Mouse (Mus musculus) kidney, embryonic 15.5 days (tissue): Measurements from ENCODE around the gene Eif3d. TPM values are rescaled to one million over a fixed set of nuclear protein-coding genes. Genes with fewer than 3 reads are reported as not detected.

Experiments
- ATAC-seq: fragments of 200-750 bp; cut with Nextera tagmentation; replicated peaks from 2 replicates; pipeline ENCODE4 v1.8.0; 2017; ENCODE audit warnings: moderate TSS enrichment; ENCODE audit not compliant: low FRiP score
- H3K27ac ChIP-seq: fragments of 300-500 bp; sonication (generic); 2 replicates; pipeline ENCODE4 v1.5.1; 2015; ENCODE audit warnings: mild to moderate bottlenecking, inconsistent platforms
- H3K27me3 ChIP-seq: fragments of 300-500 bp; sonication (generic); 2 replicates; pipeline ENCODE4 v1.6.1; 2015; ENCODE audit warnings: inconsistent platforms
- H3K36me3 ChIP-seq: fragments of 300-500 bp; sonication (generic); 2 replicates; pipeline ENCODE4 v1.6.1; 2015; ENCODE audit warnings: inconsistent platforms
- H3K4me1 ChIP-seq: fragments of 300-500 bp; sonication (generic); 2 replicates; pipeline ENCODE4 v1.6.1; 2015; ENCODE audit warnings: inconsistent platforms
- H3K4me2 ChIP-seq: fragments of 300-500 bp; sonication (generic); 2 replicates; pipeline ENCODE4 v1.6.1; 2015; ENCODE audit warnings: moderate library complexity, mild to moderate bottlenecking, inconsistent platforms
- H3K4me3 ChIP-seq: fragments of 300-500 bp; sonication (generic); replicated peaks from 2 replicates; pipeline ENCODE4 v1.5.1; 2015; ENCODE audit warnings: mild to moderate bottlenecking, inconsistent platforms
- H3K9ac ChIP-seq: fragments of 300-500 bp; sonication (generic); 2 replicates; pipeline ENCODE4 v1.6.1; 2015; ENCODE audit warnings: mild to moderate bottlenecking, inconsistent platforms
- H3K9me3 ChIP-seq: fragments of 300-500 bp; sonication (generic); replicated peaks from 2 replicates; pipeline ENCODE4 v1.6.1; 2016; ENCODE audit warnings: inconsistent platforms
- WGBS: fragments of 180-500 bp; shearing (Covaris S2); methylation state at CpG from one replicate; pipeline ENCODE4 v1.1.7; 2015; ENCODE audit warnings: mixed read lengths; 5-methylcytosine and 5-hydroxymethylcytosine counted together
- polyA plus RNA-seq: library from polyadenylated mRNA; unstranded; fragments of >200 nt; fragmentation: Nextera tagmentation; extraction: Ambion mirVana; gene quantifications from 2 replicates; pipeline ENCODE4 v1.2.1, GENCODE M21; 2015

The Eif3d gene
- polyA plus RNA-seq, 1 experiment from 2014 or later: 223 TPM

GRCm38 (mm10) chr15:77914507-77914906 is 56.1 kb downstream of the Eif3d start:
- Histone ChIP-seq H3K27me3 (no peaks in the 10 kb centered on the region), H3K4me1 (peaks cover 25% of the 10 kb centered on the region), H3K9me3 (no peaks in the 10 kb centered on the region), H3K4me2 (no peak overlapping the region), H3K4me3 (no peak overlapping the region), H3K9ac (no peak overlapping the region), H3K27ac (no peak overlapping the region), H3K36me3 (peaks cover 56% of the 10 kb centered on the region)
- ATAC-seq: no peak
- 96% methylated on average over 3 of the region's 3 CpGs for WGBS

- H3K4me3 ChIP-seq: no peak overlapping the region
- H3K27me3 ChIP-seq: no peaks in the 10 kb centered on the region
- peaks cover 42% of the 10 kb centered on the region for H3K36me3 ChIP-seq
- H3K27ac ChIP-seq: peak overlapping the region; percentile 57
- peaks cover 31% of the 10 kb centered on the region for H3K4me1 ChIP-seq
- 77% methylated on average over 8 of the region's 8 CpGs for WGBS
- ATAC-seq: no peak
- no peak overlapping the region for H3K9ac ChIP-seq
- no peaks in the 10 kb centered on the region for H3K9me3 ChIP-seq
- H3K4me2 ChIP-seq: no peak overlapping the region
These were observed 57.6 kb downstream of the Eif3d start for GRCm38 (mm10) chr15:77913054-77913453.

- Histone ChIP-seq H3K4me2 (no peak overlapping the region), H3K27ac (peak overlapping the region; percentile 57), H3K4me3 (no peak overlapping the region), H3K9ac (no peak overlapping the region), H3K36me3 (peaks cover 37% of the 10 kb centered on the region), H3K9me3 (no peaks in the 10 kb centered on the region), H3K27me3 (no peaks in the 10 kb centered on the region), H3K4me1 (peaks cover 36% of the 10 kb centered on the region)
- WGBS: 38% methylated on average over 7 of the region's 7 CpGs
- ATAC-seq: peak; percentile 22; the same call in 1 of the 2 replicates
These were observed 58.0 kb downstream of the Eif3d start for GRCm38 (mm10) chr15:77912585-77912984.

GRCm38 (mm10) chr15:77912048-77912447 is 58.6 kb downstream of the Eif3d start:
- no peak overlapping the region for H3K4me2 ChIP-seq
- H3K9ac ChIP-seq: no peak overlapping the region
- peaks cover 42% of the 10 kb centered on the region for H3K4me1 ChIP-seq
- no peaks in the 10 kb centered on the region for H3K9me3 ChIP-seq
- H3K4me3 ChIP-seq: no peak overlapping the region
- peaks cover 34% of the 10 kb centered on the region for H3K36me3 ChIP-seq
- no peaks in the 10 kb centered on the region for H3K27me3 ChIP-seq
- peak overlapping the region; percentile 57 for H3K27ac ChIP-seq
- 0 out of 2 replicates have a peak, but pooled peaks have one; percentile 8 for ATAC-seq
- 50% methylated on average over 5 of the region's 5 CpGs for WGBS

GRCm38 (mm10) chr15:77911065-77911464 is 59.5 kb downstream of the Eif3d start:
- Histone ChIP-seq H3K4me1 (peaks cover 51% of the 10 kb centered on the region), H3K4me3 (no peak overlapping the region), H3K4me2 (no peak overlapping the region), H3K9ac (no peak overlapping the region), H3K27ac (peak overlapping the region; percentile 32; the same call in 1 of the 2 replicates), H3K9me3 (no peaks in the 10 kb centered on the region), H3K27me3 (no peaks in the 10 kb centered on the region), H3K36me3 (peaks cover 24% of the 10 kb centered on the region)
- ATAC-seq: 0 out of 2 replicates have a peak, but pooled peaks have one; percentile 17
- 22% methylated on average over 2 of the region's 2 CpGs for WGBS

Other genes with a start within 250 kb of the Eif3d start
- not detected in 2 replicates for gene Apol9b, start 241.8 kb downstream of the Eif3d start, polyA plus RNA-seq
- 0.26 and 0.45 TPM in 2 replicates for gene Apol8, start 213.8 kb downstream of the Eif3d start, polyA plus RNA-seq
- gene Myh9, start 128.6 kb downstream of the Eif3d start, polyA plus RNA-seq: 56.2 and 60.2 TPM in 2 replicates
- gene Txn2, start 41.8 kb downstream of the Eif3d start, polyA plus RNA-seq: 240 and 253 TPM in 2 replicates
- gene Foxred2, start 14.1 kb downstream of the Eif3d start, polyA plus RNA-seq: 4.6 and 5.6 TPM in 2 replicates
- 0.03 TPM in 1 of 2 replicates, not detected in the other for gene Cacng2, start 149.2 kb upstream of the Eif3d start, polyA plus RNA-seq
- gene Ift27, start 203.3 kb upstream of the Eif3d start, polyA plus RNA-seq: 88.8 and 90.2 TPM in 2 replicates
- gene Pvalb, start 235.6 kb upstream of the Eif3d start, polyA plus RNA-seq: not detected in 2 replicates